Mouse (Mus musculus) midbrain, postnatal 0 days (tissue): ENCODE results near the gene Btn2a2. TPM values are rescaled to one million over a fixed set of nuclear protein-coding genes. Genes with fewer than 3 reads are reported as not detected.
A peak's percentile ranks its signal among the peaks of the same experiment; 100 is the strongest.

Experiments
- ATAC-seq: fragments of 200-750 bp; cut with Nextera tagmentation; 2 replicates; pipeline ENCODE4 v1.8.0; 2017; ENCODE audit warnings: moderate number of reproducible peaks, mild to moderate bottlenecking, moderate TSS enrichment, moderate library complexity; ENCODE audit not compliant: low FRiP score
- DNase-seq: peaks from one replicate; pipeline ENCODE4 v3.0.0-alpha.2; 2015; ENCODE audit warnings: low spot score
- H3K27ac ChIP-seq: fragments of 300-500 bp; sonication (generic); 2 replicates; pipeline ENCODE4 v1.5.1; 2014; ENCODE audit warnings: low read depth, mild to moderate bottlenecking, low read length, mixed read lengths
- H3K27me3 ChIP-seq: fragments of 300-500 bp; sonication (generic); 2 replicates; pipeline ENCODE4 v1.6.1; 2014; ENCODE audit warnings: low read length, control low read depth, mixed read lengths; ENCODE audit not compliant: insufficient read depth
- H3K36me3 ChIP-seq: fragments of 300-500 bp; sonication (generic); 2 replicates; pipeline ENCODE4 v1.6.1; 2014; ENCODE audit warnings: low read length, control low read depth, mixed read lengths; ENCODE audit not compliant: insufficient read depth
- H3K4me1 ChIP-seq: fragments of 300-500 bp; sonication (generic); 2 replicates; pipeline ENCODE4 v1.6.1; 2014; ENCODE audit warnings: mild to moderate bottlenecking, control low read depth, antibody characterized with exemption, low read length, mixed read lengths; ENCODE audit not compliant: insufficient read depth
- H3K4me2 ChIP-seq: fragments of 300-500 bp; sonication (generic); 2 replicates; pipeline ENCODE4 v1.6.1; 2014; ENCODE audit warnings: low read depth, mild to moderate bottlenecking, low read length, mixed read lengths; ENCODE audit not compliant: poor library complexity, severe bottlenecking
- H3K4me3 ChIP-seq: fragments of 300-500 bp; sonication (generic); 2 replicates; pipeline ENCODE4 v1.5.1; 2014; ENCODE audit warnings: low read depth, mild to moderate bottlenecking, low read length, moderate library complexity
- H3K9ac ChIP-seq: fragments of 300-500 bp; sonication (generic); replicated peaks from 2 replicates; pipeline ENCODE4 v1.6.1; 2014; ENCODE audit warnings: mild to moderate bottlenecking, low read length, moderate library complexity, mixed read lengths; ENCODE audit not compliant: poor library complexity, severe bottlenecking
- H3K9me3 ChIP-seq: fragments of 300-500 bp; sonication (generic); 2 replicates; pipeline ENCODE4 v1.6.1; 2016; ENCODE audit warnings: low read length, control low read depth
- CTCF ChIP-seq: IDR thresholded peaks from 2 replicates; pipeline ENCODE4 v1.5.1; 2016; ENCODE audit warnings: antibody characterized with exemption, mild to moderate bottlenecking
- whole genome bisulfite sequencing: fragments of 180-500 bp; shearing (Covaris S2); extraction: QIAGEN DNeasy Blood & Tissue Kit; methylation state at CpG from one replicate; pipeline ENCODE4 v1.1.7; 2014; 5-methylcytosine and 5-hydroxymethylcytosine counted together
- polyA plus RNA-seq: library from polyadenylated mRNA; unstranded; fragments of >200 nt; fragmentation: Nextera tagmentation; extraction: Ambion mirVana; gene quantifications from 2 replicates; pipeline ENCODE4 v1.2.1, GENCODE M21; 2015
- total RNA-seq: library from RNA; depleted of rRNA; stranded (reverse); fragments of >200 nt; gene quantifications from 2 replicates; pipeline ENCODE4 v1.2.3, GENCODE M21; 2014

Gene Btn2a2
- total and polyA plus RNA-seq, 2 experiments from 2014 or later: 0.16 TPM; not detected in 1

- TF ChIP-seq CTCF: no peak
- H3K27ac ChIP-seq: peak overlapping the region; percentile 34
- H3K4me2 ChIP-seq: peak overlapping the region; percentile 70
- H3K36me3 ChIP-seq: no peaks in the 10 kb centered on the region
- H3K4me3 ChIP-seq: peak overlapping the region; percentile 77
- no peaks in the 10 kb centered on the region for H3K9me3 ChIP-seq
- WGBS: under 1% methylated on average over 25 of the region's 25 CpGs
- peak; percentile 82 for DNase-seq
- ATAC-seq: peak; percentile 81
- peak overlapping the region; percentile 64 for H3K9ac ChIP-seq
- no peaks in the 10 kb centered on the region for H3K27me3 ChIP-seq
- H3K4me1 ChIP-seq: no peaks in the 10 kb centered on the region
Measured at GRCm38 (mm10) chr13:23453362-23453862, 35.2 kb downstream of the Btn2a2 start.

DNA sequence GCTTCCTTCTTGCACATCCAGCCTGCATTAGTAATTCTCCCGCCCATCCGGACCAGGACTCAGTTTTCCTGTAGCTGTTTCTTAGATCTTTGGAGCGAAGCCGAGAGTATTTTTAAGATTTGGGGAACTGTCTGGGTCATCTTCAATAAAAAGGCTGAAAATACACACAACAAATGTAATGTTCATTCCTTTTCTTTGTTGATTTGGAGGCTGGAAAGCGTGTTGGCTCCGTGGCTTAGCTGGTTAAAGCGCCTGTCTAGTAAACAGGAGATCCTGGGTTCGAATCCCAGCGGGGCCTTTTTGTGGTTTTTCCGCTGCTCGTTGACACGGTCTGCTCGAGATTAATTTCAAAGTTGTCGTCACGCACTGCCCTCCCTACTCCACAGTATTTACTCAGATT lies 38.3 kb downstream of the Btn2a2 start:
- no peak for ATAC-seq
- no peaks in the 10 kb centered on the region for H3K27me3 ChIP-seq
- peak; percentile 92 for DNase-seq
- 0 out of 2 replicates have a peak overlapping the region, but pooled peaks have one; percentile 3 for H3K27ac ChIP-seq
- peak overlapping the region; percentile 71 for H3K4me2 ChIP-seq
- H3K9ac ChIP-seq: peak overlapping the region; percentile 54; the same call in 1 of the 2 replicates
- under 1% methylated on average over 15 of the region's 15 CpGs for WGBS
- H3K4me3 ChIP-seq: peak overlapping the region; percentile 50
- no peaks in the 10 kb centered on the region for H3K9me3 ChIP-seq
- no peaks in the 10 kb centered on the region for H3K36me3 ChIP-seq
- TF ChIP-seq CTCF: no peak
- H3K4me1 ChIP-seq: no peaks in the 10 kb centered on the region

DNA sequence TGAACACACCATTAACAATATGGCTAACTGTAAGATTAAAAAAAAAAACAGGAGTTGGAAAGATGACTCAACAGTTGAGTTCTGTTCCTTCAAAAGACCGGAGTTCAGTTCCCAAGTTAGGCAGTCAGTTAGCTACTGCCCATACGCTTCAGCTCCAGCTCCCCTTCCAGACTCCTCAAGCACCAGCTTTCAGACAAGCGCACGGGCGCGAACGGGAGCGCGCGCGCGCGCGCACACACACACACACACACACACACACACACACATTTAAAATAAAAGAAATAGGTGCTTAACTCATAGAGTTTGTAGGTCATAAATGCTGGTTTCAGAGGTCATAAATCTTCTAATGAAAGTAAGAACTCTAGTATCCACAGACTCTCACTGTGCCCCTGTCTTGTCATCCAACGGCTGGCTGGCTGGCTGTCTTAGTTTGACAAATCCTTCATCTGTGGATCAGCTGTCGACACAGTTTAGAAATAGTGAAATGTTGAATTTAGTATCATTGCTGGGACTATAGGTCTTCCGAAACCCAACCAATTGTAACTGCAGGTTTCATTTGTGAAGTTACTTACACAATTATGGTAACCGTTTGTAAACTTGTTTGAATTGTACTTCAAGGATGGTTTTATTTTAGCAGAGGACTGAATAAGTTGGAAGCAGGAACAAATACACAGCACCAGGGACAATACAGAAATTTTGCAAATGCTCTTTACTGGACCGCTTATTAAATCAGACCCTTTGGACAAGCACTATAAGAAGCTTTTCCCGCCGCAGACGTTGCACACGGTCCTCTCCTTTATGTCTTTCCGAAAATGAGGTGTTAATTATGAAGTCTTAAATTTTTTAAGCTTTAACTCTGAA lies 39.2 kb downstream of the Btn2a2 start:
- no peak for TF ChIP-seq CTCF
- no peak overlapping the region for H3K27ac ChIP-seq
- DNase-seq (peak; percentile 81), ATAC-seq (no peak)
- peak overlapping the region; percentile 71 for H3K4me2 ChIP-seq
- no peaks in the 10 kb centered on the region for H3K27me3 ChIP-seq
- H3K9ac ChIP-seq: peak overlapping the region; percentile 33
- no peaks in the 10 kb centered on the region for H3K36me3 ChIP-seq
- under 1% methylated on average over 24 of the region's 24 CpGs for WGBS
- H3K4me3 ChIP-seq: peak overlapping the region; percentile 50
- no peaks in the 10 kb centered on the region for H3K9me3 ChIP-seq
- H3K4me1 ChIP-seq: 0 out of 2 replicates have a peak, but pooled peaks cover 2% of the 10 kb centered on the region

DNA sequence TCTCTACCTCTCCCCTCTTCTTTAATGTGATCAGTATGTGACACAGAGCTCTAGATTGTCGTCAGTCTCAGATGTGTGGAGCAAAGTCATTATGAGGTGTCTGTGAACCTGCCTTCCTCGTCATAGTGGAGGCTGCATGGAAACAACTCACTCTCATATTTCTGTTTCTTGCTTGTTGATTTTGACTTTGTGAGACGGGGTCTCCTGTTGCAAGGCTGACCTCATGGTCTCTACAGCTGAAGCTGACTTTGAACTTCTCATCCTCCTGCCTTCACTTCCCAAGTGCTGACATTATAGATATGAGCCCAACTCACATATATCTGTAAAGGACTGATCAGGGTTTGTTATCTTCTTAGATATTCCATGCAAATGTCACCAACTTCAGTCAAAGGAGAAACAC lies 39.9 kb downstream of the Btn2a2 start:
- DNase-seq (no peak), ATAC-seq (no peak)
- Histone ChIP-seq H3K27me3 (no peaks in the 10 kb centered on the region), H3K4me3 (peak overlapping the region; percentile 50), H3K9ac (no peak overlapping the region), H3K36me3 (no peaks in the 10 kb centered on the region), H3K27ac (no peak overlapping the region), H3K4me2 (peak overlapping the region; percentile 71; the same call in 1 of the 2 replicates), H3K4me1 (0 out of 2 replicates have a peak, but pooled peaks cover 6% of the 10 kb centered on the region), H3K9me3 (no peaks in the 10 kb centered on the region)
- TF ChIP-seq CTCF: no peak
- 60% methylated on average over 3 of the region's 3 CpGs for WGBS

GRCm38 (mm10) chr13:23446498-23446952 lies 42.1 kb downstream of the Btn2a2 start:
- WGBS: under 1% methylated on average over 16 of the region's 16 CpGs
- peak; percentile 82 for ATAC-seq
- 0 out of 2 replicates have a peak, but pooled peaks cover 6% of the 10 kb centered on the region for H3K4me1 ChIP-seq

More at GRCm38 (mm10) chr13:23446498-23446952, 42.1 kb downstream of the Btn2a2 start:
- Histone ChIP-seq H3K9me3 (no peaks in the 10 kb centered on the region), H3K4me3 (peak overlapping the region; percentile 77), H3K4me2 (peak overlapping the region; percentile 61), H3K9ac (peak overlapping the region; percentile 89), H3K27ac (peak overlapping the region; percentile 98), H3K27me3 (no peaks in the 10 kb centered on the region), H3K36me3 (no peaks in the 10 kb centered on the region)
- peak; percentile 37; the same call in 1 of the 2 replicates for TF ChIP-seq CTCF
- peak; percentile 90 for DNase-seq
